In the genomic region with DNA sequence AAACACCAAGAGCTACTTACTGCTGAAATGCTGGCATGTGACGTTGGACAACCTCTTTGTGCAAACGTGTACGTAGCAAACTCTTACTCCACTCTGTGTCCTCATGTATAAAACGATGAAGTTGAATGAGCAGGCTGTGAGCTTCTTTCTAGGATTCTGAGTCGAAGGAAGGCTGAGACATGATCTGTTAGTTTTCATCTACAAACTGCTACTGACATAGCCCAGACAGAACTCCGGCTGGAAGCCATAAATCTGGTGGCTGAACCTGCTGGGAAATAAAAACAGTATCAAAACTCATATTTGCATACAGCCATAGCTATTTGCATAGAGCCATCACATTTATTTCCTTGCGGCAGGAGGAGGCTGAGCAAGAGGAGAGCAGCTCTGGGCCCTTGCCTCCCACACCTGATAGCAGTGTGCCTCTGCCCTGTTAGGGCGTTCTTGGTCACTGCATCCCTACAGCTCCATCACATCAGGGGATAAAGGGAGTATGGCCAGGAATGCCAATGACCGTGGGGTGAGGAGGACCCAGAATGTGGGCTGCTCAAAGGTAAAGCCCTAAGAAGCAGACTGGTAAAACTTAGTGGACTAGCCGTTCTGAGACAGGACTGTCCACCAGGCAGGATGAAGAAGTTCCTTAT, we compare ENCODE assay signal across 24 mouse cellular contexts.
A peak's percentile ranks its signal among the peaks of the same experiment; 100 is the strongest.
DNase-seq lines count a peak whose midpoint lies in the region; ATAC-seq and TF ChIP-seq lines count a peak whose summit lies in the region.
"Had no signal": no experiment of that assay in that cellular context is flagged by ENCODE, and none has a peak within 500 bp of the region (broad histone marks: within the 10 kb centered on the region; RNA-seq: fewer than 3 reads in every experiment).

No protein-coding gene starts in this region.

- H3K4me1 ChIP-seq in forebrain, embryonic 14.5 days (ENCODE audit: control insufficient read depth, insufficient read depth, low read length), result peaks cover 9% of the 10 kb centered on the region; the same call in 1 of the 2 replicates
- no peaks in the 10 kb centered on the region for H3K4me1 ChIP-seq in forebrain, embryonic 10.5 days
- peaks cover 10% of the 10 kb centered on the region for H3K4me1 ChIP-seq in kidney, embryonic 14.5 days (ENCODE audit: control insufficient read depth, insufficient read depth, low read length)
- H3K4me1 ChIP-seq in midbrain, embryonic 13.5 days (replicated peaks), result peaks cover 17% of the 10 kb centered on the region; the same call in 1 of the 2 replicates
- no peaks in the 10 kb centered on the region for H3K4me1 ChIP-seq in midbrain, postnatal 0 days (ENCODE audit: insufficient read depth, low read length)
- H3K4me1 ChIP-seq: embryonic facial prominence, embryonic 13.5 days had no signal

- H3K4me3 ChIP-seq in forebrain, embryonic 14.5 days (ENCODE audit: low read depth, low read length), result no peak overlapping the region
- no peak overlapping the region for H3K4me3 ChIP-seq in forebrain, embryonic 10.5 days
- H3K4me3 ChIP-seq in kidney, embryonic 14.5 days (ENCODE audit: low read length), result no peak overlapping the region
- H3K4me3 ChIP-seq in midbrain, embryonic 13.5 days (replicated peaks), result no peak overlapping the region
- no peak overlapping the region for H3K4me3 ChIP-seq in midbrain, postnatal 0 days (ENCODE audit: low read depth, low read length)
- H3K4me3 ChIP-seq: embryonic facial prominence, embryonic 13.5 days; erythroblast, embryonic 14.5 days; limb, embryonic 12.5 days had no signal

- no peak for TF ChIP-seq CTCF in midbrain, postnatal 0 days (IDR thresholded peaks at IDR 0.05)

- H3K4me2 ChIP-seq in forebrain, embryonic 14.5 days (ENCODE audit: low read length), result no peak overlapping the region
- H3K4me2 ChIP-seq in kidney, embryonic 14.5 days (replicated peaks; ENCODE audit: low read depth, low read length), result no peak overlapping the region
- H3K4me2 ChIP-seq in midbrain, embryonic 13.5 days (replicated peaks), result no peak overlapping the region
- no peak overlapping the region for H3K4me2 ChIP-seq in midbrain, postnatal 0 days (ENCODE audit: low read depth, low read length, poor library complexity, severe bottlenecking)
- H3K4me2 ChIP-seq: embryonic facial prominence, embryonic 13.5 days; heart, embryonic 11.5 days; limb, embryonic 12.5 days; liver, embryonic 11.5 days had no signal

- no peaks in the 10 kb centered on the region for H3K9me3 ChIP-seq in forebrain, embryonic 14.5 days (replicated peaks; ENCODE audit: control insufficient read depth, low read length)
- H3K9me3 ChIP-seq in forebrain, embryonic 10.5 days, result no peaks in the 10 kb centered on the region
- H3K9me3 ChIP-seq in kidney, embryonic 14.5 days (ENCODE audit: control insufficient read depth, low read length), result no peaks in the 10 kb centered on the region
- H3K9me3 ChIP-seq in midbrain, embryonic 13.5 days, result no peaks in the 10 kb centered on the region
- no peaks in the 10 kb centered on the region for H3K9me3 ChIP-seq in midbrain, postnatal 0 days (ENCODE audit: low read length)
- H3K9me3 ChIP-seq: embryonic facial prominence, embryonic 13.5 days; limb, embryonic 12.5 days had no signal

- no peak overlapping the region for H3K27ac ChIP-seq in forebrain, embryonic 14.5 days (ENCODE audit: low read depth, low read length)
- H3K27ac ChIP-seq in forebrain, embryonic 10.5 days, result no peak overlapping the region
- no peak overlapping the region for H3K27ac ChIP-seq in kidney, embryonic 14.5 days (ENCODE audit: low read depth, low read length)
- H3K27ac ChIP-seq in midbrain, embryonic 13.5 days, result peak overlapping the region; percentile 51
- H3K27ac ChIP-seq in midbrain, postnatal 0 days (ENCODE audit: low read depth, low read length), result no peak overlapping the region
- H3K27ac ChIP-seq: embryonic facial prominence, embryonic 13.5 days; limb, embryonic 12.5 days; macrophage had no signal

- peak; percentile 18 for DNase-seq in forebrain, embryonic 14.5 days (ENCODE audit: low spot score)
- DNase-seq in forebrain, embryonic 10.5 days (ENCODE audit: extremely low spot score, low spot score), result no peak
- DNase-seq in kidney, adult 8-10 months, result no peak
- DNase-seq in midbrain, postnatal 0 days (ENCODE audit: low spot score), result no peak
- DNase-seq in brain, embryonic 18.5 days (ENCODE audit: low read depth, low spot score), result peak; percentile 59
- DNase-seq: adrenal gland, postnatal 10 days; cerebellum, adult 8-10 months; cerebellum, postnatal 36 days; embryo, embryonic 11 days; gastrocnemius, postnatal 10 days; kidney, adult 2 months; layer of hippocampus, postnatal 36 days; liver, postnatal 0 days; thymus, adult 18-20 months; thymus, postnatal 4 days had no signal

- H3K9ac ChIP-seq in forebrain, embryonic 14.5 days (ENCODE audit: low read length), result no peak overlapping the region
- H3K9ac ChIP-seq in kidney, embryonic 14.5 days (ENCODE audit: low read depth, low read length), result no peak overlapping the region
- no peak overlapping the region for H3K9ac ChIP-seq in midbrain, embryonic 13.5 days (replicated peaks)
- H3K9ac ChIP-seq in midbrain, postnatal 0 days (replicated peaks; ENCODE audit: low read length, poor library complexity, severe bottlenecking), result no peak overlapping the region
- H3K9ac ChIP-seq: embryonic facial prominence, embryonic 13.5 days; limb, embryonic 12.5 days; liver, postnatal 0 days had no signal

- H3K36me3 ChIP-seq in forebrain, embryonic 14.5 days (ENCODE audit: control insufficient read depth, insufficient read depth, low read length), result no peaks in the 10 kb centered on the region
- H3K36me3 ChIP-seq in forebrain, embryonic 10.5 days (replicated peaks), result no peaks in the 10 kb centered on the region
- H3K36me3 ChIP-seq in kidney, embryonic 14.5 days (ENCODE audit: control insufficient read depth, insufficient read depth, low read length), result no peaks in the 10 kb centered on the region
- H3K36me3 ChIP-seq in midbrain, embryonic 13.5 days, result no peaks in the 10 kb centered on the region
- no peaks in the 10 kb centered on the region for H3K36me3 ChIP-seq in midbrain, postnatal 0 days (ENCODE audit: insufficient read depth, low read length)
- H3K36me3 ChIP-seq: embryonic facial prominence, embryonic 13.5 days; limb, embryonic 12.5 days had no signal

- no peak for ATAC-seq in forebrain, embryonic 14.5 days
- peak; percentile 81; the same call in 1 of the 2 replicates for ATAC-seq in kidney, embryonic 14.5 days (ENCODE audit: low FRiP score, low TSS enrichment)
- no peak for ATAC-seq in midbrain, embryonic 13.5 days
- ATAC-seq in midbrain, postnatal 0 days (ENCODE audit: low FRiP score), result no peak
- ATAC-seq: liver, postnatal 0 days; lung, postnatal 0 days had no signal

- WGBS in forebrain, embryonic 14.5 days, result 88% methylated on average over 10 of the region's 10 CpGs
- 89% methylated on average over 10 of the region's 10 CpGs for WGBS in forebrain, embryonic 10.5 days
- 28% methylated on average over 10 of the region's 10 CpGs for WGBS in kidney, embryonic 14.5 days
- 88% methylated on average over 10 of the region's 10 CpGs for WGBS in midbrain, embryonic 13.5 days
- WGBS in midbrain, postnatal 0 days, result 76% methylated on average over 10 of the region's 10 CpGs

- no peaks in the 10 kb centered on the region for H3K27me3 ChIP-seq in forebrain, embryonic 14.5 days (replicated peaks; ENCODE audit: control insufficient read depth, insufficient read depth, low read length)
- no peaks in the 10 kb centered on the region for H3K27me3 ChIP-seq in forebrain, embryonic 10.5 days (ENCODE audit: poor library complexity, severe bottlenecking)
- no peaks in the 10 kb centered on the region for H3K27me3 ChIP-seq in kidney, embryonic 14.5 days (ENCODE audit: control insufficient read depth, insufficient read depth, low read length)
- no peaks in the 10 kb centered on the region for H3K27me3 ChIP-seq in midbrain, embryonic 13.5 days
- H3K27me3 ChIP-seq in midbrain, postnatal 0 days (ENCODE audit: insufficient read depth, low read length), result no peaks in the 10 kb centered on the region
- H3K27me3 ChIP-seq: embryonic facial prominence, embryonic 13.5 days had no signal

Comparison
In these comparisons a context has a peak if more than half of its experiments do, and no peak if none do; other contexts are left out.
1. DNase-seq: peak in forebrain, embryonic 14.5 days (single experiment) and brain, embryonic 18.5 days (single experiment); none in forebrain, embryonic 10.5 days (single experiment), kidney, adult 8-10 months (0 of 2) and midbrain, postnatal 0 days (single experiment).